13 mouse cellular contexts compared by ENCODE assay signal in genomic region chr19:4229451-4230076, GRCm38 (mm10). TPM values are rescaled to one million over a fixed set of nuclear protein-coding genes. Genes with fewer than 3 reads are reported as not detected.
A peak's percentile ranks its signal among the peaks of the same experiment; 100 is the strongest.
DNase-seq lines count a peak whose midpoint lies in the region; TF ChIP-seq lines count a peak whose summit lies in the region.
"Had no signal": no experiment of that assay in that cellular context is flagged by ENCODE, and none has a peak within 500 bp of the region (broad histone marks: within the 10 kb centered on the region; RNA-seq: fewer than 3 reads in every experiment).

No protein-coding gene starts in this region.

- TF ChIP-seq CTCF in ES-Bruce4 (IDR thresholded peaks at IDR 0.05; ENCODE audit: low read depth, low read length): no peak

- 0 out of 2 replicates have a peak, but pooled peaks have one; percentile 12 for TF ChIP-seq EP300 in ES-Bruce4 (IDR thresholded peaks at IDR 0.05; ENCODE audit: insufficient read depth, low read depth, low read length)

- H3K36me3 ChIP-seq in ES-Bruce4 (ENCODE audit: control insufficient read depth, insufficient read depth, low read length, poor library complexity, severe bottlenecking): no peaks in the 10 kb centered on the region
- no peaks in the 10 kb centered on the region for H3K36me3 ChIP-seq in limb, embryonic 10.5 days

- no peak overlapping the region for H3K9ac ChIP-seq in ES-Bruce4 (ENCODE audit: low read depth, poor library complexity, severe bottlenecking)
- H3K9ac ChIP-seq: lung, embryonic 14.5 days had no signal

- intact Hi-C loops in left cerebral cortex, postnatal 36 days (cut with DNase I): loop anchor here (2.0 to 10.0 kb wide), 4 partner anchors 23 to 215 kb away; partner anchors contain the start of genes Aip and Ndufv1

- H3K27me3 ChIP-seq in ES-Bruce4 (ENCODE audit: control insufficient read depth, insufficient read depth, low read length, poor library complexity, severe bottlenecking): no peaks in the 10 kb centered on the region
- peaks cover 37% of the 10 kb centered on the region for H3K27me3 ChIP-seq in limb, embryonic 10.5 days (ENCODE audit: low read depth, poor library complexity, severe bottlenecking)

- H3K9me3 ChIP-seq in ES-Bruce4 (replicated peaks; ENCODE audit: control insufficient read depth, insufficient read depth, low read length, poor library complexity, severe bottlenecking): no peaks in the 10 kb centered on the region
- no peaks in the 10 kb centered on the region for H3K9me3 ChIP-seq in limb, embryonic 10.5 days (replicated peaks)

- H3K4me1 ChIP-seq in ES-Bruce4 (ENCODE audit: control insufficient read depth, insufficient read depth, low read length): no peaks in the 10 kb centered on the region
- peaks cover 41% of the 10 kb centered on the region for H3K4me1 ChIP-seq in limb, embryonic 10.5 days

- TF ChIP-seq POLR2A in ES-Bruce4 (IDR thresholded peaks at IDR 0.05; ENCODE audit: insufficient read depth, low read length): no peak

- DNase-seq in gastrocnemius, postnatal 25 days: peak; percentile 41
- no peak for DNase-seq in gastrocnemius, postnatal 4 days (ENCODE audit: low spot score in 2 of 2)
- peak; percentile 54 to 60 for DNase-seq in kidney, postnatal 4 days
- DNase-seq in kidney, postnatal 36 days: no peak
- no peak for DNase-seq in limb, embryonic 10.5 days (ENCODE audit: low spot score)
- DNase-seq in left cerebral cortex, postnatal 36 days (ENCODE audit: low spot score in 2 of 2): no peak
- DNase-seq: lung, embryonic 14.5 days; retina, postnatal 1 day had no signal

- no peak overlapping the region for H3K27ac ChIP-seq in ES-Bruce4 (ENCODE audit: insufficient read depth, low read length)
- peak overlapping the region; percentile 61; the same call in 1 of the 2 replicates for H3K27ac ChIP-seq in limb, embryonic 10.5 days

- H3K4me3 ChIP-seq in ES-Bruce4 (ENCODE audit: low read depth, low read length): no peak overlapping the region
- H3K4me3 ChIP-seq in limb, embryonic 10.5 days: 0 out of 2 replicates have a peak overlapping the region, but pooled peaks have one; percentile 17

- WGBS in limb, embryonic 10.5 days: 18% methylated on average over 9 of the region's 9 CpGs

RNA-seq across cellular contexts. Expression of gene Pold4, which starts 2.1 kb away (rescaled TPM):
- total RNA-seq in gastrocnemius, postnatal 25 days (2021): 10 to 100 TPM; 13.0 to 21.1 TPM
- 10 to 100 TPM; 31.4 to 34.3 TPM for total RNA-seq in gastrocnemius, postnatal 4 days (2021)
- polyA plus RNA-seq in ES-Bruce4 (2011; ENCODE audit: insufficient read depth, insufficient read length, low read depth, missing spikeins): 21.9 and 26.7 TPM in 2 replicates
- 14.0 and 16.2 TPM in 2 replicates for polyA plus RNA-seq in limb, embryonic 10.5 days (2016; fragmentation: Nextera tagmentation; extraction: Ambion mirVana)
- total RNA-seq in left cerebral cortex, postnatal 36 days (2021): 10 to 100 TPM; 15.9 to 17.8 TPM

RNA-seq across cellular contexts. Expression of gene AC109138.7, which starts 15.4 kb away (rescaled TPM):
- not detected for total RNA-seq in gastrocnemius, postnatal 25 days (2021)
- not detected for total RNA-seq in gastrocnemius, postnatal 4 days (2021)
- not detected in 2 replicates for polyA plus RNA-seq in ES-Bruce4 (2011; ENCODE audit: insufficient read depth, insufficient read length, low read depth, missing spikeins)
- not detected in 2 replicates for polyA plus RNA-seq in limb, embryonic 10.5 days (2016; fragmentation: Nextera tagmentation; extraction: Ambion mirVana)
- not detected for total RNA-seq in left cerebral cortex, postnatal 36 days (2021)
- total RNA-seq: CH12.LX had no signal
- polyA plus RNA-seq: embryonic facial prominence, embryonic 14.5 days; heart, embryonic 16.5 days; limb, embryonic 11.5 days; lung, embryonic 14.5 days had no signal

RNA-seq across cellular contexts. Expression of gene Clcf1, which starts 15.5 kb away (rescaled TPM):
- total RNA-seq in gastrocnemius, postnatal 25 days (2021): under 1 TPM; 0.28 to 0.59 TPM
- total RNA-seq in gastrocnemius, postnatal 4 days (2021): 1 to 10 TPM; 1.6 to 2.7 TPM
- polyA plus RNA-seq in ES-Bruce4 (2011; ENCODE audit: insufficient read depth, insufficient read length, low read depth, missing spikeins): 1.5 and 1.8 TPM in 2 replicates
- polyA plus RNA-seq in limb, embryonic 10.5 days (2016; fragmentation: Nextera tagmentation; extraction: Ambion mirVana): 4.3 and 6.0 TPM in 2 replicates
- total RNA-seq in left cerebral cortex, postnatal 36 days (2021): 1 to 10 TPM in 1 of 2 experiments, under 1 TPM in 1; 0.84 to 1.2 TPM

RNA-seq across cellular contexts. Expression of gene Rad9a, which starts 28.1 kb away (rescaled TPM):
- 1 to 10 TPM; 2.5 to 3.5 TPM for total RNA-seq in gastrocnemius, postnatal 25 days (2021)
- total RNA-seq in gastrocnemius, postnatal 4 days (2021): 1 to 10 TPM; 7.3 to 8.3 TPM
- polyA plus RNA-seq in ES-Bruce4 (2011; ENCODE audit: insufficient read depth, insufficient read length, low read depth, missing spikeins): 42.3 and 48.2 TPM in 2 replicates
- 58.2 and 61.5 TPM in 2 replicates for polyA plus RNA-seq in limb, embryonic 10.5 days (2016; fragmentation: Nextera tagmentation; extraction: Ambion mirVana)
- 10 to 100 TPM in 1 of 2 experiments, 1 to 10 TPM in 1; 6.1 to 10.8 TPM for total RNA-seq in left cerebral cortex, postnatal 36 days (2021)

RNA-seq across cellular contexts. Expression of gene Ppp1ca, which starts 37.7 kb away (rescaled TPM):
- 100 to 1,000 TPM; 206 to 208 TPM for total RNA-seq in gastrocnemius, postnatal 25 days (2021)
- total RNA-seq in gastrocnemius, postnatal 4 days (2021): 100 to 1,000 TPM; 432 to 472 TPM
- polyA plus RNA-seq in ES-Bruce4 (2011; ENCODE audit: insufficient read depth, insufficient read length, low read depth, missing spikeins): 295 and 298 TPM in 2 replicates
- polyA plus RNA-seq in limb, embryonic 10.5 days (2016; fragmentation: Nextera tagmentation; extraction: Ambion mirVana): 1,070 and 1,129 TPM in 2 replicates
- total RNA-seq in left cerebral cortex, postnatal 36 days (2021): 100 to 1,000 TPM; 292 to 320 TPM

Comparison
In these comparisons a context has a peak if more than half of its experiments do, and no peak if none do; other contexts are left out.
1. DNase-seq: peak in gastrocnemius, postnatal 25 days (single experiment) and kidney, postnatal 4 days (2 of 2); none in gastrocnemius, postnatal 4 days (0 of 2), kidney, postnatal 36 days (0 of 2), limb, embryonic 10.5 days (single experiment) and left cerebral cortex, postnatal 36 days (0 of 2).